Mouse (Mus musculus) lung, postnatal 25 days (tissue): ENCODE data around the gene Epb41l3.

Experiments used
- DNase-seq: peaks from one replicate; pipeline ENCODE4 v3.0.0; 2022; ENCODE audit warnings: low spot score

Gene Epb41l3

GRCm38 (mm10) chr17:69237172-69237571 lies 161.7 kb downstream of the Epb41l3 start:
- no peak for DNase-seq

- DNase-seq: no peak
Measured at GRCm38 (mm10) chr17:69238810-69239373, 163.4 kb downstream of the Epb41l3 start.

- DNase-seq: no peak
Measured at GRCm38 (mm10) chr17:69239423-69239822, 163.9 kb downstream of the Epb41l3 start.

GRCm38 (mm10) chr17:69255834-69256233 lies 180.4 kb downstream of the Epb41l3 start:
- no peak for DNase-seq

GRCm38 (mm10) chr17:69256441-69256840 lies 181.0 kb downstream of the Epb41l3 start:
- DNase-seq: no peak

- DNase-seq: no peak
Measured at GRCm38 (mm10) chr17:69263810-69264565, 188.5 kb downstream of the Epb41l3 start.

- no peak for DNase-seq
Measured at GRCm38 (mm10) chr17:69265171-69265570, 189.7 kb downstream of the Epb41l3 start.

GRCm38 (mm10) chr17:69265759-69266463 lies 190.4 kb downstream of the Epb41l3 start:
- peak; percentile 4 for DNase-seq

- DNase-seq: no peak
Measured at GRCm38 (mm10) chr17:69266936-69267335, 191.5 kb downstream of the Epb41l3 start.

GRCm38 (mm10) chr17:69267526-69267925 lies 192.0 kb downstream of the Epb41l3 start:
- no peak for DNase-seq

GRCm38 (mm10) chr17:69277362-69277761 lies 201.9 kb downstream of the Epb41l3 start:
- no peak for DNase-seq

GRCm38 (mm10) chr17:69284511-69284910 lies 209.0 kb downstream of the Epb41l3 start:
- DNase-seq: no peak

GRCm38 (mm10) chr17:69288130-69288529 lies 212.6 kb downstream of the Epb41l3 start:
- DNase-seq: no peak

GRCm38 (mm10) chr17:69290272-69290671 lies 214.8 kb downstream of the Epb41l3 start:
- no peak for DNase-seq

GRCm38 (mm10) chr17:69301552-69301951 lies 226.1 kb downstream of the Epb41l3 start:
- DNase-seq: no peak

- DNase-seq: no peak
Measured at GRCm38 (mm10) chr17:69303579-69304274, 228.2 kb downstream of the Epb41l3 start.

- no peak for DNase-seq
Measured at GRCm38 (mm10) chr17:69307636-69308035, 232.2 kb downstream of the Epb41l3 start.

- no peak for DNase-seq
Measured at GRCm38 (mm10) chr17:69309872-69310271, 234.4 kb downstream of the Epb41l3 start.

GRCm38 (mm10) chr17:69320496-69320895 lies 245.0 kb downstream of the Epb41l3 start:
- no peak for DNase-seq

- DNase-seq: no peak
Measured at GRCm38 (mm10) chr17:69322721-69323120, 247.2 kb downstream of the Epb41l3 start.
